Mouse (Mus musculus) MEL (cell line): ENCODE measurements at regions not wholly inside any gene's neighbourhood (a gene's known extent, or its start where the extent isn't known, plus 50 kb on each side); places are given as distances from the start of the nearest gene placed in this dataset.
A peak's percentile ranks its signal among the peaks of the same experiment; 100 is the strongest.

ENCODE experiments used
- DNase-seq: peaks from one replicate; pipeline ENCODE4 v3.0.0; 2011; ENCODE audit warnings: low read depth, low spot score
- H3K27ac ChIP-seq: 2 replicates; pipeline ENCODE4 v1.5.1; 2012; ENCODE audit warnings: low read depth, mild to moderate bottlenecking, control low read depth, low read length, moderate library complexity; ENCODE audit not compliant: control insufficient read depth
- H3K27me3 ChIP-seq, 2 experiments: fragments of 150-350 bp in 1 of 2; sonication (generic) in 1 of 2; 2 replicates each; pipeline ENCODE4 v1.6.1; 2012; ENCODE audit warnings: low read length in 2 of 2, mild to moderate bottlenecking in 2 of 2, improper control_type of control experiment in 1 of 2, moderate library complexity in 1 of 2; ENCODE audit not compliant: insufficient read depth in 2 of 2, control insufficient read depth in 1 of 2
- H3K36me3 ChIP-seq, 2 experiments: 2 replicates each; pipeline ENCODE4 v1.6.1; 2012 to 2014; ENCODE audit warnings: low read length in 2 of 2, improper control_type of control experiment in 1 of 2, inconsistent platforms in 1 of 2, mild to moderate bottlenecking in 1 of 2; ENCODE audit not compliant: insufficient read depth in 2 of 2, control insufficient read depth in 1 of 2
- H3K4me1 ChIP-seq, 2 experiments: fragments of 150-350 bp in 1 of 2; sonication (generic) in 1 of 2; 2 replicates each; pipeline ENCODE4 v1.6.1; 2012; ENCODE audit warnings: low read length in 2 of 2, improper control_type of control experiment in 1 of 2, mild to moderate bottlenecking in 1 of 2; ENCODE audit not compliant: insufficient read depth in 2 of 2, control insufficient read depth in 1 of 2
- H3K4me3 ChIP-seq, 2 experiments: fragments of 150-350 bp in 1 of 2; sonication (generic) in 1 of 2; 2 replicates each; pipeline ENCODE4 v1.5.1; 2012; ENCODE audit warnings: low read depth in 2 of 2, low read length in 2 of 2, mild to moderate bottlenecking in 2 of 2, moderate library complexity in 2 of 2, control low read depth in 1 of 2, improper control_type of control experiment in 1 of 2; ENCODE audit not compliant: control insufficient read depth in 1 of 2, insufficient read depth in 1 of 2
- H3K79me2 ChIP-seq: 2 replicates; pipeline ENCODE4 v1.6.1; 2012; ENCODE audit warnings: mild to moderate bottlenecking, low read length, moderate library complexity; ENCODE audit not compliant: control insufficient read depth, poor library complexity, insufficient read depth
- H3K9ac ChIP-seq: 2 replicates; pipeline ENCODE4 v1.6.1; 2012; ENCODE audit warnings: low read depth, mild to moderate bottlenecking, control low read depth, low read length, moderate library complexity; ENCODE audit not compliant: control insufficient read depth, poor library complexity, severe bottlenecking
- H3K9me3 ChIP-seq: fragments of 150-350 bp; sonication (generic); replicated peaks from 2 replicates; pipeline ENCODE4 v1.6.1; 2012; ENCODE audit warnings: mild to moderate bottlenecking, low read length, improper control_type of control experiment, moderate library complexity; ENCODE audit not compliant: insufficient read depth
- BHLHE40 ChIP-seq: IDR thresholded peaks from 2 replicates; pipeline ENCODE4 v1.6.1; 2012; ENCODE audit warnings: low read depth, mild to moderate bottlenecking, inconsistent platforms, low read length, improper control_type of control experiment, borderline replicate concordance
- CTCF ChIP-seq, 3 experiments: IDR thresholded peaks in 2 of 3; conservative IDR thresholded peaks in 1 of 3; 2 replicates each; pipeline ENCODE4 v1.5.1; 2011 to 2012; ENCODE audit warnings: low read length in 3 of 3, low read depth in 2 of 3, mild to moderate bottlenecking in 2 of 3, improper control_type of control experiment in 1 of 3, inconsistent platforms in 1 of 3, mixed read lengths in 1 of 3, moderate library complexity in 1 of 3; ENCODE audit not compliant: control insufficient read depth in 1 of 3, insufficient read depth in 1 of 3, poor library complexity in 1 of 3, severe bottlenecking in 1 of 3
- E2F4 ChIP-seq: IDR thresholded peaks from 2 replicates; pipeline ENCODE4 v1.6.1; 2011; ENCODE audit warnings: low read depth, low read length, improper control_type of control experiment, borderline replicate concordance
- EP300 ChIP-seq, 2 experiments: IDR thresholded peaks; 2 replicates each; pipeline ENCODE4 v1.6.1; 2011; ENCODE audit warnings: improper control_type of control experiment in 2 of 2, low read length in 2 of 2, low read depth in 1 of 2, mild to moderate bottlenecking in 1 of 2
- ETS1 ChIP-seq: IDR thresholded peaks from 2 replicates; pipeline ENCODE4 v1.6.1; 2012; ENCODE audit warnings: low read depth, mild to moderate bottlenecking, inconsistent platforms, low read length, improper control_type of control experiment, moderate library complexity
- JUND ChIP-seq: IDR thresholded peaks from 2 replicates; pipeline ENCODE4 v1.6.1; 2011; ENCODE audit warnings: low read depth, mild to moderate bottlenecking, improper control_type of control experiment, low read length
- MAX ChIP-seq: IDR thresholded peaks from 2 replicates; pipeline ENCODE4 v1.6.1; 2011; ENCODE audit warnings: low read length, improper control_type of control experiment
- MAZ ChIP-seq: IDR thresholded peaks from 2 replicates; pipeline ENCODE4 v1.6.1; 2012; ENCODE audit warnings: low read depth, mild to moderate bottlenecking, inconsistent platforms, low read length, improper control_type of control experiment
- MEF2A ChIP-seq: IDR thresholded peaks from 2 replicates; pipeline ENCODE4 v1.6.1; 2014; ENCODE audit warnings: low read depth, mild to moderate bottlenecking, inconsistent platforms, low read length, improper control_type of control experiment; ENCODE audit not compliant: poor library complexity, insufficient replicate concordance, severe bottlenecking; ENCODE audit errors: extremely low read depth
- MXI1 ChIP-seq: IDR thresholded peaks from 2 replicates; pipeline ENCODE4 v1.6.1; 2011; ENCODE audit warnings: mild to moderate bottlenecking, low read depth, low read length, improper control_type of control experiment
- NRF1 ChIP-seq: IDR thresholded peaks from 2 replicates; pipeline ENCODE4 v1.6.1; 2014; ENCODE audit warnings: low read depth, mild to moderate bottlenecking, inconsistent platforms, low read length, improper control_type of control experiment, moderate library complexity; ENCODE audit not compliant: poor library complexity, insufficient read depth, severe bottlenecking
- POLR2AphosphoS5 ChIP-seq: IDR thresholded peaks from 2 replicates; pipeline ENCODE4 v1.6.1; 2012; ENCODE audit warnings: low read depth, borderline replicate concordance, mild to moderate bottlenecking, inconsistent platforms, low read length, moderate library complexity, mixed read lengths
- RAD21 ChIP-seq: IDR thresholded peaks from 2 replicates; pipeline ENCODE4 v1.6.1; 2011; ENCODE audit warnings: mild to moderate bottlenecking, low read depth, low read length, improper control_type of control experiment
- RCOR1 ChIP-seq: IDR thresholded peaks from 2 replicates; pipeline ENCODE4 v1.6.1; 2012; ENCODE audit warnings: low read depth, mild to moderate bottlenecking, inconsistent platforms, low read length, improper control_type of control experiment
- SIN3A ChIP-seq: IDR thresholded peaks from 2 replicates; pipeline ENCODE4 v1.6.1; 2012; ENCODE audit warnings: low read length, improper control_type of control experiment, inconsistent platforms
- TAL1 ChIP-seq: IDR thresholded peaks from 2 replicates; pipeline ENCODE4 v1.6.1; 2012; ENCODE audit warnings: mild to moderate bottlenecking, inconsistent platforms, low read length, moderate library complexity, mixed read lengths
- USF1 ChIP-seq: IDR thresholded peaks from 2 replicates; pipeline ENCODE4 v1.6.1; 2014; ENCODE audit warnings: low read depth, mild to moderate bottlenecking, inconsistent platforms, low read length, improper control_type of control experiment, moderate library complexity
- USF2 ChIP-seq, 2 experiments: IDR thresholded peaks; 2 replicates each; pipeline ENCODE4 v1.6.1; 2011 to 2012; ENCODE audit warnings: improper control_type of control experiment in 2 of 2, low read length in 2 of 2, borderline replicate concordance in 1 of 2, inconsistent platforms in 1 of 2, low read depth in 1 of 2, mild to moderate bottlenecking in 1 of 2; ENCODE audit not compliant: insufficient read depth in 1 of 2
- ZMIZ1 ChIP-seq: IDR thresholded peaks from 2 replicates; pipeline ENCODE4 v1.6.1; 2012; ENCODE audit warnings: low read depth, mild to moderate bottlenecking, inconsistent platforms, low read length, improper control_type of control experiment, moderate library complexity

DNA sequence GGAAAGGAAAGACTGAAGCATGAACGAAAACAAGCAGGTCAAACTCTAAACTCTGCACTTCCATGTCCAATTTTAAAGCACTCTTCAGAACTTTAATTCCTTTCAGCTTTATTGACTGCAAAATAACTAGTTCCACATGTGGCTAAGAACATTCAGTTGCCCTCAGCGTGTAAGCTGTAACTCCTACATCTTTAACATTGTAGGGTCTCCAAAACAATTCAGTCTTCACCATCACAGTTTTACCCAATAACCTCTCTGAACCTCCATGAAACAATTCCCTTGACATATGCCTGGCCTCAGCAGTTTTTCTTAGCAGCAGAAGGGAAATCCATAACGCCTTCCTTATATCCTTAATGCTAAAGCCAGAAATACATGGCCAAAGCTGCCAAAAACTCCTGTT is 326.0 kb upstream of the Pdgfd start:
- H3K4me1 ChIP-seq, result no peaks in the 10 kb centered on the region
- TF ChIP-seq EP300 (IDR thresholded peaks at IDR 0.05; ENCODE audit: low read depth in 1 of 2, low read length in 2 of 2), result no peak
- no peak for TF ChIP-seq MAX
- no peak for TF ChIP-seq USF1
- no peak for TF ChIP-seq RCOR1
- no peak for TF ChIP-seq RAD21
- TF ChIP-seq MAZ, result no peak
- no peak for TF ChIP-seq USF2 (IDR thresholded peaks at IDR 0.05; ENCODE audit: borderline replicate concordance in 1 of 2, insufficient read depth in 1 of 2, low read depth in 1 of 2, low read length in 2 of 2)
- no peak for TF ChIP-seq TAL1
- no peak for TF ChIP-seq POLR2AphosphoS5
- TF ChIP-seq SIN3A, result no peak
- no peak for TF ChIP-seq JUND
- TF ChIP-seq BHLHE40, result no peak
- TF ChIP-seq MXI1, result no peak
- no peak for TF ChIP-seq CTCF (IDR thresholded peaks at IDR 0.05 in 2 of 3, conservative IDR thresholded peaks at IDR 0.05 in 1 of 3; ENCODE audit: control insufficient read depth in 1 of 3, insufficient read depth in 1 of 3, low read depth in 2 of 3, low read length in 3 of 3, poor library complexity in 1 of 3, severe bottlenecking in 1 of 3)
- TF ChIP-seq ETS1, result no peak
- no peak for TF ChIP-seq ZMIZ1
- no peak for TF ChIP-seq E2F4
- no peak for TF ChIP-seq NRF1
- TF ChIP-seq, all 39 proteins: peak for 0
- no peak overlapping the region for H3K9ac ChIP-seq
- no peaks in the 10 kb centered on the region; the same call in 1 of the 2 replicates for H3K9me3 ChIP-seq
- H3K36me3 ChIP-seq, result no peaks in the 10 kb centered on the region
- no peaks in the 10 kb centered on the region for H3K27me3 ChIP-seq
- H3K27ac ChIP-seq, result no peak overlapping the region
- no peak overlapping the region for H3K4me3 ChIP-seq
- no peaks in the 10 kb centered on the region for H3K79me2 ChIP-seq
- no peak for DNase-seq

DNA sequence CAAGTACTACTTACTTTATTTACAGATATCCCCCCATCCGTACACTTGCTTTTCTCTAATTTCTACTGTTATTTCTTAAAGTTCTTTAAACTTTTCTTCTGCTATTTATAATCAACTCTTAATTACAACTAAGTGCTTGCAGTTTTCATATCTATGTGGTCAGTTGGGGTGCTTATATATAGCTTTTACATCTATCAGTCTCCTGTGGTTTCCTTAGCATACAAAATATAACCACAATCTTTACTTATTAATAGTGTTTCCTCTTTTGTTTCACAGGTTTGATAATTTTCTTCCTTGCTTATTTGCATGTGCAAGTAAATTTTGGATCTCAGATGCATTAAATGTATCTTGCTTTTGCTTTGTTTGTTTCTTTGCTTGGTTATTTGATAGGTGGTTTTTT is 288.7 kb upstream of the Pdgfd start:
- DNase-seq, result peak; percentile 21
- H3K9me3 ChIP-seq, result no peaks in the 10 kb centered on the region
- H3K36me3 ChIP-seq, result no peaks in the 10 kb centered on the region
- H3K79me2 ChIP-seq, result no peaks in the 10 kb centered on the region
- no peak overlapping the region for H3K9ac ChIP-seq
- H3K4me1 ChIP-seq, result no peaks in the 10 kb centered on the region
- H3K27me3 ChIP-seq, result no peaks in the 10 kb centered on the region
- no peak overlapping the region for H3K27ac ChIP-seq
- no peak overlapping the region for H3K4me3 ChIP-seq
- peak; percentile 90; the same call in 1 of the 2 replicates for TF ChIP-seq MEF2A
- peak; percentile 47 to 53; a peak in 2 of 4 replicates for TF ChIP-seq EP300 (IDR thresholded peaks at IDR 0.05; ENCODE audit: low read depth in 1 of 2, low read length in 2 of 2)
- TF ChIP-seq RAD21, result no peak
